In genomic region chr12:58985766-58986165, GRCm38 (mm10) we compare ENCODE assay signal across 27 mouse cellular contexts. TPM values are rescaled to one million over a fixed set of nuclear protein-coding genes. Genes with fewer than 3 reads are reported as not detected.
DNase-seq lines count a peak whose midpoint lies in the region; ATAC-seq lines count a peak whose summit lies in the region.
"Had no signal": no experiment of that assay in that cellular context is flagged by ENCODE, and none has a peak within 500 bp of the region (broad histone marks: within the 10 kb centered on the region; RNA-seq: fewer than 3 reads in every experiment).

No protein-coding gene starts in this region.

- H3K27ac ChIP-seq in midbrain, embryonic 13.5 days = no peak overlapping the region
- H3K27ac ChIP-seq in kidney, embryonic 15.5 days = no peak overlapping the region
- H3K27ac ChIP-seq: embryonic facial prominence, embryonic 13.5 days; embryonic facial prominence, embryonic 15.5 days; forebrain, embryonic 10.5 days; forebrain, embryonic 12.5 days had no signal

- DNase-seq in adrenal gland, adult (ENCODE audit: inconsistent age in 2 of 2, low spot score in 1 of 2) = peak; percentile 37 to 71
- no peak for DNase-seq in adrenal gland, adult 18-20 months (ENCODE audit: low spot score in 2 of 2)
- peak; percentile 7 for DNase-seq in adrenal gland, adult 8-10 months
- DNase-seq in adrenal gland, postnatal 14 days = peak; percentile 50
- DNase-seq in adrenal gland, postnatal 36 days = peak; percentile 23 to 52
- DNase-seq: B cell, adult 2 months; cerebellum, adult 11 months; cerebellum, adult 18-20 months; cerebellum, adult 8-10 months; cerebellum, adult 9-11 months; cerebellum, postnatal 14 days; cerebellum, postnatal 36 days; embryo, embryonic 11 days had no signal

- H3K9ac ChIP-seq in midbrain, embryonic 13.5 days (replicated peaks) = no peak overlapping the region
- no peak overlapping the region for H3K9ac ChIP-seq in kidney, embryonic 15.5 days
- H3K9ac ChIP-seq: embryonic facial prominence, embryonic 13.5 days; embryonic facial prominence, embryonic 15.5 days; forebrain, embryonic 12.5 days had no signal

- peaks cover 70% of the 10 kb centered on the region for H3K36me3 ChIP-seq in midbrain, embryonic 13.5 days
- peaks cover 87% of the 10 kb centered on the region for H3K36me3 ChIP-seq in kidney, embryonic 15.5 days

- H3K9me3 ChIP-seq in midbrain, embryonic 13.5 days = no peaks in the 10 kb centered on the region
- no peaks in the 10 kb centered on the region for H3K9me3 ChIP-seq in kidney, embryonic 15.5 days (replicated peaks)
- H3K9me3 ChIP-seq: embryonic facial prominence, embryonic 13.5 days; embryonic facial prominence, embryonic 15.5 days; forebrain, embryonic 10.5 days; forebrain, embryonic 12.5 days; G1E had no signal

- ATAC-seq in midbrain, embryonic 13.5 days = no peak
- ATAC-seq in kidney, embryonic 15.5 days (replicated peaks; ENCODE audit: low FRiP score) = no peak
- ATAC-seq: activated CD4-positive, CD25-positive, alpha-beta regulatory T cell, adult 4 months; CD4-positive, CD25-positive, alpha-beta regulatory T cell, adult 4 months; forebrain, embryonic 14.5 days; forebrain, embryonic 16.5 days; Patski had no signal

- H3K4me1 ChIP-seq in midbrain, embryonic 13.5 days (replicated peaks) = no peaks in the 10 kb centered on the region
- H3K4me1 ChIP-seq in kidney, embryonic 15.5 days = no peaks in the 10 kb centered on the region
- H3K4me1 ChIP-seq: embryonic facial prominence, embryonic 13.5 days; embryonic facial prominence, embryonic 15.5 days; forebrain, embryonic 10.5 days; forebrain, embryonic 12.5 days had no signal

- no peak overlapping the region for H3K4me3 ChIP-seq in midbrain, embryonic 13.5 days (replicated peaks)
- no peak overlapping the region for H3K4me3 ChIP-seq in kidney, embryonic 15.5 days (replicated peaks)
- H3K4me3 ChIP-seq: embryonic facial prominence, embryonic 13.5 days; embryonic facial prominence, embryonic 15.5 days; erythroblast, embryonic 14.5 days; forebrain, embryonic 10.5 days; forebrain, embryonic 12.5 days had no signal

- no peak overlapping the region for H3K4me2 ChIP-seq in midbrain, embryonic 13.5 days (replicated peaks)
- H3K4me2 ChIP-seq in kidney, embryonic 15.5 days = no peak overlapping the region
- H3K4me2 ChIP-seq: embryonic facial prominence, embryonic 13.5 days; embryonic facial prominence, embryonic 15.5 days; forebrain, embryonic 12.5 days had no signal

- no peaks in the 10 kb centered on the region for H3K27me3 ChIP-seq in midbrain, embryonic 13.5 days
- no peaks in the 10 kb centered on the region for H3K27me3 ChIP-seq in kidney, embryonic 15.5 days
- H3K27me3 ChIP-seq: CH12.LX; embryonic facial prominence, embryonic 13.5 days; embryonic facial prominence, embryonic 15.5 days; forebrain, embryonic 12.5 days; Patski had no signal

- WGBS in midbrain, embryonic 13.5 days = 96% methylated on average over 3 of the region's 3 CpGs
- 95% methylated on average over 3 of the region's 3 CpGs for WGBS in kidney, embryonic 15.5 days

RNA-seq across cellular contexts. Expression of gene Sec23a, which starts 26.1 kb away (rescaled TPM):
- total RNA-seq in adrenal gland, adult 18-20 months (2021) = 10 to 100 TPM; 32.6 to 46.9 TPM
- total RNA-seq in adrenal gland, adult 8-10 months (2022) = 10 to 100 TPM; 43.3 to 52.8 (median 44.8) TPM
- 45.1 and 46.4 TPM in 2 replicates for total RNA-seq in adrenal gland, postnatal 14 days (2021)
- 10 to 100 TPM; 40.3 to 51.1 TPM for total RNA-seq in adrenal gland, postnatal 36 days (2021)
- 104 and 107 TPM in 2 replicates for polyA plus RNA-seq in midbrain, embryonic 13.5 days (2015; fragmentation: Nextera tagmentation; extraction: Ambion mirVana)
- polyA plus RNA-seq in kidney, embryonic 15.5 days (2015; fragmentation: Nextera tagmentation; extraction: Ambion mirVana) = 79.3 and 79.4 TPM in 2 replicates

RNA-seq across cellular contexts. Expression of gene Gemin2, which starts 27.4 kb away (rescaled TPM):
- 1 to 10 TPM; 7.4 to 7.7 TPM for total RNA-seq in adrenal gland, adult 18-20 months (2021)
- total RNA-seq in adrenal gland, adult 8-10 months (2022) = 10 to 100 TPM in 2 of 4 experiments, 1 to 10 TPM in 2; 7.3 to 11.2 (median 9.3) TPM
- 9.0 and 9.6 TPM in 2 replicates for total RNA-seq in adrenal gland, postnatal 14 days (2021)
- 1 to 10 TPM; 8.0 to 9.8 TPM for total RNA-seq in adrenal gland, postnatal 36 days (2021)
- 17.9 and 18.2 TPM in 2 replicates for polyA plus RNA-seq in midbrain, embryonic 13.5 days (2015; fragmentation: Nextera tagmentation; extraction: Ambion mirVana)
- 33.5 and 34.4 TPM in 2 replicates for polyA plus RNA-seq in kidney, embryonic 15.5 days (2015; fragmentation: Nextera tagmentation; extraction: Ambion mirVana)

Comparison
In these comparisons a context has a peak if more than half of its experiments do, and no peak if none do; other contexts are left out.
1. DNase-seq: peak in adrenal gland, adult (2 of 2), adrenal gland, adult 8-10 months (single experiment), adrenal gland, postnatal 14 days (single experiment) and adrenal gland, postnatal 36 days (2 of 2); none in adrenal gland, adult 18-20 months (0 of 2).